Mouse (Mus musculus) cerebellum, postnatal 36 days (tissue): ENCODE measurements at regions not wholly inside any gene's neighbourhood (a gene's known extent, or its start where the extent isn't known, plus 50 kb on each side); places are given as distances from the start of the nearest gene placed in this dataset.
"Not testable (repeated sequence)": the region's sequence is repeated elsewhere in the genome, so short reads cannot be mapped to it uniquely, and the experiment has no call there.

Source experiments
- DNase-seq, 2 experiments: peaks; one replicate each; pipeline ENCODE4 v3.0.0; 2021 to 2022; ENCODE audit warnings: mixed read lengths in 2 of 2

- no peak for DNase-seq
Observed at GRCm38 (mm10) chr5:134848981-134849380, 57.6 kb downstream of the Tmem270 start.

GRCm38 (mm10) chr5:134848571-134848970 is 58.0 kb downstream of the Tmem270 start:
- no peak for DNase-seq

GRCm38 (mm10) chr5:134845416-134845815 is 61.1 kb downstream of the Tmem270 start:
- no peak for DNase-seq

GRCm38 (mm10) chr5:134844216-134844615 is 62.3 kb downstream of the Tmem270 start:
- DNase-seq, result not testable (repeated sequence)

GRCm38 (mm10) chr5:134841205-134841980 is 65.1 kb downstream of the Tmem270 start:
- no peak for DNase-seq

- DNase-seq, result no peak
Observed at GRCm38 (mm10) chr5:134836489-134836888, 70.0 kb downstream of the Tmem270 start.

- peak in 1 of 2 experiments; percentile 3 for DNase-seq
Observed at GRCm38 (mm10) chr5:134832896-134833295, 73.6 kb downstream of the Tmem270 start.

- DNase-seq, result no peak
Observed at GRCm38 (mm10) chr5:134817671-134818070, 70.5 kb upstream of the Eln start.

GRCm38 (mm10) chr5:134809121-134809520 is 62.0 kb upstream of the Eln start:
- DNase-seq, result no peak

GRCm38 (mm10) chr5:134804291-134805049 is 57.3 kb upstream of the Eln start:
- DNase-seq, result peak; percentile 22 to 50

GRCm38 (mm10) chr5:134802161-134802719 is 55.1 kb upstream of the Eln start:
- DNase-seq, result no peak

GRCm38 (mm10) chr5:134800481-134800880 is 53.4 kb upstream of the Eln start:
- no peak for DNase-seq

- no peak for DNase-seq
Observed at GRCm38 (mm10) chr5:134799911-134800310, 52.8 kb upstream of the Eln start.

- DNase-seq, result no peak
Observed at GRCm38 (mm10) chr5:134797688-134798094, 50.6 kb upstream of the Eln start.
